Mouse (Mus musculus) liver, postnatal 0 days (tissue): ENCODE measurements around the gene Tmed6. TPM values are rescaled to one million over a fixed set of nuclear protein-coding genes. Genes with fewer than 3 reads are reported as not detected.
"Not testable (repeated sequence)": the region's sequence is repeated elsewhere in the genome, so short reads cannot be mapped to it uniquely, and the experiment has no call there.

Experiments
- ATAC-seq: fragments of 200-750 bp; cut with Nextera tagmentation; 2 replicates; pipeline ENCODE4 v1.8.0; 2017; ENCODE audit warnings: mild to moderate bottlenecking, moderate library complexity
- DNase-seq: peaks from one replicate; pipeline ENCODE4 v3.0.0-alpha.2; 2016
- H3K27ac ChIP-seq: fragments of 300-500 bp; sonication (generic); 2 replicates; pipeline ENCODE4 v1.5.1; 2014; ENCODE audit warnings: antibody characterized with exemption, moderate library complexity, mild to moderate bottlenecking, low read depth
- H3K27me3 ChIP-seq: fragments of 300-500 bp; sonication (generic); 2 replicates; pipeline ENCODE4 v1.6.1; 2014; ENCODE audit warnings: low read length, control low read depth, mixed read lengths; ENCODE audit not compliant: insufficient read depth
- H3K36me3 ChIP-seq: fragments of 300-500 bp; sonication (generic); replicated peaks from 2 replicates; pipeline ENCODE4 v1.6.1; 2014; ENCODE audit warnings: mild to moderate bottlenecking, control low read depth, low read length, moderate library complexity, mixed read lengths; ENCODE audit not compliant: insufficient read depth
- H3K4me1 ChIP-seq: fragments of 300-500 bp; sonication (generic); 2 replicates; pipeline ENCODE4 v1.6.1; 2014; ENCODE audit warnings: antibody characterized with exemption, mild to moderate bottlenecking, control low read depth; ENCODE audit not compliant: insufficient read depth
- H3K4me2 ChIP-seq: fragments of 300-500 bp; sonication (generic); 2 replicates; pipeline ENCODE4 v1.6.1; 2014; ENCODE audit warnings: low read depth, mild to moderate bottlenecking, low read length, moderate library complexity, mixed read lengths
- H3K4me3 ChIP-seq: fragments of 300-500 bp; sonication (generic); 2 replicates; pipeline ENCODE4 v1.5.1; 2014; ENCODE audit warnings: low read depth, low read length
- H3K9ac ChIP-seq: fragments of 300-500 bp; sonication (generic); replicated peaks from 2 replicates; pipeline ENCODE4 v1.6.1; 2014; ENCODE audit warnings: mild to moderate bottlenecking, moderate library complexity
- H3K9me3 ChIP-seq: fragments of 300-500 bp; sonication (generic); 2 replicates; pipeline ENCODE4 v1.6.1; 2016; ENCODE audit warnings: mild to moderate bottlenecking, control low read depth, low read length, mixed read lengths
- CTCF ChIP-seq: sonication (generic); IDR thresholded peaks from 2 replicates; pipeline ENCODE4 v1.5.1; 2016; ENCODE audit warnings: antibody characterized with exemption, low read depth
- EP300 ChIP-seq: IDR thresholded peaks from 2 replicates; pipeline ENCODE4 v1.6.1; 2016; ENCODE audit warnings: antibody characterized with exemption, low read depth, mild to moderate bottlenecking
- WGBS: fragments of 180-500 bp; shearing (Covaris S2); extraction: QIAGEN DNeasy Blood & Tissue Kit; methylation state at CpG from one replicate; pipeline ENCODE4 v1.1.7; 2014; ENCODE audit not compliant: insufficient replicate concordance; 5-methylcytosine and 5-hydroxymethylcytosine counted together
- polyA plus RNA-seq: library from polyadenylated mRNA; unstranded; fragments of >200 nt; fragmentation: Nextera tagmentation; extraction: Ambion mirVana; gene quantifications from 2 replicates; pipeline ENCODE4 v1.2.1, GENCODE M21; 2015

The Tmed6 gene
- polyA plus RNA-seq, 1 experiment from 2014 or later, result 0.92 TPM

DNA sequence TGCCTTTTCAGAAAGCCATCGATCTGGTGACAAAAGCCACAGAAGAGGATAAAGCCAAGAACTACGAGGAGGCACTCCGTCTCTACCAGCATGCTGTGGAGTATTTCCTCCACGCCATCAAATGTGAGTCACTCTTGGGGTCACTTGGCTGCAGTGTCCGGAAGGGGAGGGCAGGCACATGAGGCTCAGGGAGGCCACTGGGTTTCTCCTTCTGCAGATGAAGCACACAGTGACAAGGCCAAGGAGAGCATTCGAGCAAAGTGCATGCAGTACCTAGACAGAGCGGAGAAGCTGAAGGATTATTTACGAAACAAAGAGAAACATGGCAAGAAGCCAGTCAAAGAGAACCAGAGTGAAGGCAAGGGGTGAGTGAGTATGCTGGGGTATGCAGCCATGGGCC lies 28.8 kb downstream of the Tmed6 start:
- Histone ChIP-seq H3K36me3 (peaks cover 29% of the 10 kb centered on the region), H3K4me1 (peaks cover 18% of the 10 kb centered on the region), H3K4me3 (no peak overlapping the region), H3K9ac (no peak overlapping the region), H3K27me3 (no peaks in the 10 kb centered on the region), H3K27ac (no peak overlapping the region), H3K4me2 (no peak overlapping the region), H3K9me3 (no peaks in the 10 kb centered on the region)
- no peak for DNase-seq
- ATAC-seq, result 0 out of 2 replicates have a peak, but pooled peaks have one; percentile 27
- 76% methylated on average over 8 of the region's 8 CpGs for WGBS
- TF ChIP-seq EP300 (no peak), CTCF (no peak)

DNA sequence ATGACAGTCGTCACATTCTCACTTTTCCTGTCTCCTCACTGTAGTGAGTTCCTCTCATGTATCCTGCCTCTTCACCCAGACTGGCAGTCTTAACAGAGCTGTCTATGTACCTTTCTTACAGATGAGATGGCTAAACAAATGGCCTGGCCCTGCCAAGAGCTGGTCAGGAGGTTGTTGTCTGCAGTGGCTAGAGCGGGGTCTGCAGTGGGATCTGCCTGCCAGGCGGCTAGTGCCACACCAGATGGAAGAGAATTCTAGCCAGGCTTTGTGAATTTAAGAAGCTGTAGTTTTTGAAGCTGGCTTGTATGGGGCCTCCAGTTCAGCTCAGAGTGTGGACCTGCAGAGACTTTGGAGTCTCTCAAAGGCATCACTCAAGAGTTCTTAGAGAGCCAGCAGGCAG lies 29.8 kb downstream of the Tmed6 start:
- DNase-seq (no peak), ATAC-seq (no peak)
- no peak for TF ChIP-seq EP300
- TF ChIP-seq CTCF, result no peak
- Histone ChIP-seq H3K36me3 (peaks cover 21% of the 10 kb centered on the region), H3K9ac (no peak overlapping the region), H3K27me3 (no peaks in the 10 kb centered on the region), H3K27ac (no peak overlapping the region), H3K4me2 (no peak overlapping the region), H3K9me3 (no peaks in the 10 kb centered on the region), H3K4me3 (no peak overlapping the region), H3K4me1 (peaks cover 18% of the 10 kb centered on the region)
- 81% methylated on average over 3 of the region's 3 CpGs for WGBS

DNA sequence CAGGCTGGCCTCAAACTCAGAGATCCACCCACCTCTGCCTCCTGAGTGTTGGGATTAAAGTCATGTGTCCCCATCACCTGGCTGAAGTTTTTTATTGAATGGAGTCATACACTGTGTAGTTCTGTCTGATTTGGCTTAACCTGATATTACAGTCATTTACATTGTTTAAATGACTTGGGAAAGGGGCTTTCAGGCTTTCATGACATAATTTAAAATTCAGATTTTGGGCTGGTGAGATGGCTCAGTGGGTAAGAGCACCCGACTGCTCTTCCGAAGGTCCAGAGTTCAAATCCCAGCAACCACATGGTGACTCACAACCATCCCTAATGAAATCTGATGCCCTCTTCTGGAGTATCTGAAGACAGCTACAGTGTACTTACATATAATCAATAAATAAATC lies 31.8 kb downstream of the Tmed6 start:
- WGBS, result 89% methylated on average over 2 of the region's 2 CpGs
- not testable (repeated sequence) for H3K4me3 ChIP-seq, ATAC-seq, H3K9me3 ChIP-seq, DNase-seq, H3K27me3 ChIP-seq, H3K36me3 ChIP-seq, H3K4me2 ChIP-seq, H3K27ac ChIP-seq, H3K9ac ChIP-seq
- peaks cover 18% of the 10 kb centered on the region for H3K4me1 ChIP-seq

DNA sequence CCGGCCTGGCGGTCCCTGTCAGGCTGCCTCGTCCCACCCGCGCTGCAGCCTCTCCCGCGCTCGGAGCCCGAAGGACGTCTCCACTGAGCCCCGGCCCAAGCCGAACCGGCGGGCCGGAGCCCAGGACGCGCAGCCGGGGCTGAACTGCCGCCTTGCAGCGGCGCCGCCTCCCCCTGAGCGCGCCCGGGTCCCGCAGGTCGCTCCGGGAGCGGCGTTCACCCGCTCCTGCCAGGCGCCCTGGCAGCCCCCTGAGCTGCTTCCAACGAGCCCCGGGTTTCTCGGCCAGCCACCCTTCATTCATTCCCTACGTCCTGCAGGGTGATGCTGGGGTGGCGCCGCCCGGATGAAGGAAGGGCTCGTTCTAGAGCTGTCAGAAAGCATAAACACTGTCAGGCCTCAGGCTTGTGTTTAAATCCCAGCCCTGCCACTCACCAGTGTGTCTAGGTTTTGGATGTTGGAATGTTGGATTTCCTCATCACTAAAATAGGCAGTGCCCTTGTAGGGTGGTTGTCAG lies 33.8 kb downstream of the Tmed6 start:
- ATAC-seq (no peak), DNase-seq (no peak)
- Histone ChIP-seq H3K4me3 (peak overlapping the region; percentile 99), H3K4me2 (peak overlapping the region; percentile 94), H3K9ac (peak overlapping the region; percentile 98), H3K27me3 (no peaks in the 10 kb centered on the region), H3K9me3 (no peaks in the 10 kb centered on the region), H3K27ac (peak overlapping the region; percentile 88), H3K4me1 (peaks cover 18% of the 10 kb centered on the region), H3K36me3 (0 out of 2 replicates have a peak, but pooled peaks cover 3% of the 10 kb centered on the region)
- TF ChIP-seq CTCF, result no peak
- no peak for TF ChIP-seq EP300
- WGBS, result under 1% methylated on average over 20 of the region's 40 CpGs

DNA sequence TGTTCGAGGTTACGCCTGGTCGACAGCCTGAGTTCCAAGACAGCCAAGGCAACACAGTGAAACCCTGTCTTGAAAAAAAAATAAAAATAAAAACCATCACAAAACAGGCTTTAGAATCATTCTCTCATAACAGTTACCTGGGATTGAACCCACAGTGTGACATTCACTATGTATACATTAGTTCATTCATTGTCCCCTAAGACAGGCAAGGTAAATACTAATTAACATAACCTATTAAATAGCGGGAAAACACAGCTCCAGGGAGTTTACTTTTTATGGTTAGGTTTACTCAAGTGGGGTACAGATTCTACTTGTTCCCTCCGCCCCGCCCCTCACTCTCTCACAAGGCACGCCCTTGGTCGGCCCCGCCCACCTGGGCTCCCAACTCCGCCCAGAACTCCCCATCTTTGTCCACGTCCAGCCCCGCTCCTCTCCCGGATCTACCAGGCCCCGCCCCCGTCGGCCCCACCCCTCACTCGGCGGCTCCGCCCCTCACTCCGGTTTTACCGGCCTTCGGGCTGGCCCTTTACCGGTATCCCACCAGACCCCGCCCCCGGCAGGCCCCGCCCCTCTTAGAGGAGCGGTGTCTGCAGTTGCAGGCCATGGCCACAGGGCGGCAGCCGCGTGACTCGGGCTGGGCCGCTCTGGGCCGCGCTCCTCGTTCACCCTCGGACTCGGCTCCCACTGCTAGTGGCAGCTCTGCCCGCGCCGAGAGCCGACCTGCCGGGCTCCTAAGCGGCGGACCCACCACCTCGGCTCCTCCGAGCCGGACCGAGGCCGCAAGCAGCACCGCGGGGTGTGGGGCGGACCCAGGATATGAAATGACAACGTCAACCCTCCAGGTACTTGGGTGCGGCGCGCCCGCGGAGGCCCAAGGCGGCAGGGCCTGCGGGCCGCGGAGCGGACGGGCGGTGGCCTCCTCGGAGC lies 34.5 kb downstream of the Tmed6 start, which contains the start of gene Vps4a:
Gene Vps4a (plus strand): TSS at position 573 of the 927 bp plus-strand sequence.
- peak within 1 kb of the TSS; percentile 99 for H3K4me3 ChIP-seq
- WGBS, result 7% methylated on average over 42 of the region's 66 CpGs
- H3K27ac ChIP-seq, result peak within 1 kb of the TSS; percentile 88
- H3K9ac ChIP-seq, result peak within 1 kb of the TSS; percentile 98
- DNase-seq (peak; percentile 99), ATAC-seq (peak; percentile 96)
- H3K36me3 ChIP-seq, result no peaks in the 10 kb centered on the region
- no peaks in the 10 kb centered on the region for H3K9me3 ChIP-seq
- TF ChIP-seq EP300 (no peak), CTCF (peak; percentile 95)
- peak within 1 kb of the TSS; percentile 94 for H3K4me2 ChIP-seq
- H3K4me1 ChIP-seq, result peaks cover 18% of the 10 kb centered on the region
- no peaks in the 10 kb centered on the region for H3K27me3 ChIP-seq

DNA sequence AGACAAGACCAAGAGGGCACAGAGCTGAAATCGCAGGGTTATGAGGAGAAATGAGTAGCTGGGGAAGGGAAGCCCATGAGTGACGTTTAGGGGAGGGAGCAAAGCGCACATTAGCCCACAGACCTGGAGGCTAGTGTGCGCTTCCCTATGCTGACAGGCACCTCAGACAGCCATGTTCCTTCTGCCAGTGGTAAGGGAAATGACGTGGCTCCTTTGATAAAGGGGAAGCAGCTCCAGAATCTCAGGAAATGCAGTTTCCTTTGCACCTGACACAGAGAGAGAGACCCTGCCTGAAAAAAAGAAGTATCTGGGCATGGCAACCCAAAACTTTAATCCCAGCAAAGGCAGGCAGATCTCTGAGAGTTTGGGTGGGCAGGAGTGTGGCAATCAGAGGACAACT lies 35.4 kb downstream of the Tmed6 start:
- Histone ChIP-seq H3K9me3 (no peaks in the 10 kb centered on the region), H3K4me2 (no peak overlapping the region), H3K4me1 (peaks cover 18% of the 10 kb centered on the region), H3K4me3 (no peak overlapping the region), H3K27ac (0 out of 2 replicates have a peak overlapping the region, but pooled peaks have one; percentile 2), H3K9ac (no peak overlapping the region), H3K27me3 (no peaks in the 10 kb centered on the region), H3K36me3 (no peaks in the 10 kb centered on the region)
- no peak for TF ChIP-seq CTCF
- no peak for TF ChIP-seq EP300
- 64% methylated on average over 5 of the region's 5 CpGs for WGBS
- DNase-seq (no peak), ATAC-seq (no peak)
